In the genomic region with DNA sequence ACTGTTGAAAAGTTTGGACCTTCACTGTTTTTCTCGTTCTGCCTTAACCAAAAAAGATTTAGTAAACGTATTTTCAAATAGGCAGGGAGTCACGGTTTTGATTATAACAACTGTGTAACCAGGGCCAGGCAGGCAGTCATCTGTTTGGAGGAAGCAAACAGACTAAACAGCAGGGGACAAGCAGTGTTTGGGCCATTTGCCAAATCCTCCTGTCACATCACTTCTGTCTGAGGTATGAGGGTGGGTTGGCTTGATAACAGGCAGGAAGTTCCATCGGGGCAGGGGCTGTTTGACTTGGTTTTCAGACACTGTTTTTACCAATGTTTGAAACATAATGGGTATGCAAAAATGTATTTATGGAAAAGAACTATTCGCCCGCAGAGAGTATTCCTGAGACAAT, we compare ENCODE assay signal across 9 mouse cellular contexts. TPM values are rescaled to one million over a fixed set of nuclear protein-coding genes. Genes with fewer than 3 reads are reported as not detected.
DNase-seq lines count a peak whose midpoint lies in the region; ATAC-seq lines count a peak whose summit lies in the region.
"Had no signal": no experiment of that assay in that cellular context is flagged by ENCODE, and none has a peak within 500 bp of the region (broad histone marks: within the 10 kb centered on the region; RNA-seq: fewer than 3 reads in every experiment).

No protein-coding gene starts in this region.

- no peak overlapping the region for H3K27ac ChIP-seq in neural tube, embryonic 11.5 days (ENCODE audit: low read depth, low read length)
- H3K27ac ChIP-seq in hindbrain, embryonic 16.5 days (ENCODE audit: low read depth, low read length) = no peak overlapping the region
- H3K27ac ChIP-seq: macrophage had no signal

- no peak overlapping the region for H3K4me3 ChIP-seq in neural tube, embryonic 11.5 days (ENCODE audit: low read depth, low read length)
- no peak overlapping the region for H3K4me3 ChIP-seq in hindbrain, embryonic 16.5 days (ENCODE audit: low read length)

- 48% methylated on average over 6 of the region's 6 CpGs for WGBS in neural tube, embryonic 11.5 days
- WGBS in hindbrain, embryonic 16.5 days = 29% methylated on average over 6 of the region's 6 CpGs

- H3K9ac ChIP-seq in neural tube, embryonic 11.5 days (ENCODE audit: low read length) = no peak overlapping the region
- no peak overlapping the region for H3K9ac ChIP-seq in hindbrain, embryonic 16.5 days (ENCODE audit: low read depth, low read length)

- peak; percentile 30 for DNase-seq in adrenal gland, postnatal 10 days
- no peak for DNase-seq in adrenal gland, postnatal 4 days (ENCODE audit: low spot score in 2 of 2)
- DNase-seq in neural tube, embryonic 11.5 days (ENCODE audit: low spot score) = peak; percentile 44
- DNase-seq in neural tube, embryonic 10.5 days (ENCODE audit: extremely low spot score, low spot score) = no peak
- peak; percentile 88 for DNase-seq in retina, postnatal 1 day
- no peak for DNase-seq in thymus, postnatal 0 days (ENCODE audit: low spot score)
- DNase-seq in layer of hippocampus, postnatal 36 days = no peak

- H3K36me3 ChIP-seq in neural tube, embryonic 11.5 days (ENCODE audit: control insufficient read depth, insufficient read depth, low read length) = no peaks in the 10 kb centered on the region
- H3K36me3 ChIP-seq in hindbrain, embryonic 16.5 days (ENCODE audit: control insufficient read depth, insufficient read depth, low read length) = no peaks in the 10 kb centered on the region

- ATAC-seq in neural tube, embryonic 11.5 days (ENCODE audit: insufficient read depth, low FRiP score, low TSS enrichment) = no peak
- ATAC-seq in hindbrain, embryonic 16.5 days = peak; percentile 43; the same call in 1 of the 2 replicates

- no peak overlapping the region for H3K4me2 ChIP-seq in neural tube, embryonic 11.5 days (ENCODE audit: low read depth)
- H3K4me2 ChIP-seq in hindbrain, embryonic 16.5 days (ENCODE audit: low read length) = no peak overlapping the region

- H3K9me3 ChIP-seq in neural tube, embryonic 11.5 days (ENCODE audit: control insufficient read depth, low read length) = no peaks in the 10 kb centered on the region
- H3K9me3 ChIP-seq in hindbrain, embryonic 16.5 days (ENCODE audit: control insufficient read depth, low read length) = no peaks in the 10 kb centered on the region

- H3K4me1 ChIP-seq in neural tube, embryonic 11.5 days (ENCODE audit: control insufficient read depth, insufficient read depth, low read length) = peaks cover 9% of the 10 kb centered on the region; the same call in 1 of the 2 replicates
- peaks cover 20% of the 10 kb centered on the region for H3K4me1 ChIP-seq in hindbrain, embryonic 16.5 days (ENCODE audit: control insufficient read depth, insufficient read depth, low read depth, low read length)

- H3K27me3 ChIP-seq in neural tube, embryonic 11.5 days (ENCODE audit: control insufficient read depth, insufficient read depth, low read length) = no peaks in the 10 kb centered on the region
- H3K27me3 ChIP-seq in hindbrain, embryonic 16.5 days (replicated peaks; ENCODE audit: control insufficient read depth, insufficient read depth, low read length) = no peaks in the 10 kb centered on the region

RNA-seq across cellular contexts. Expression of a gene that starts 22.1 kb away (rescaled TPM):
- total RNA-seq in adrenal gland, postnatal 10 days (2021) = 100 to 1,000 TPM; 110 to 117 TPM
- 100 to 1,000 TPM; 140 to 145 TPM for total RNA-seq in adrenal gland, postnatal 4 days (2021)
- polyA plus RNA-seq in neural tube, embryonic 11.5 days (2014; fragmentation: Nextera tagmentation; extraction: Ambion mirVana) = 65.8 and 67.0 TPM in 2 replicates
- polyA plus RNA-seq in hindbrain, embryonic 16.5 days (2015; fragmentation: Nextera tagmentation; extraction: Ambion mirVana) = 53.3 and 58.2 TPM in 2 replicates
- 35.0 and 40.1 TPM in 2 replicates for polyA plus RNA-seq in thymus, postnatal 0 days (2015; fragmentation: Nextera tagmentation; extraction: Ambion mirVana)
- total RNA-seq in layer of hippocampus, postnatal 36 days (2021) = 100 to 1,000 TPM; 113 to 117 TPM

RNA-seq across cellular contexts. Expression of a gene that starts 56.7 kb away (rescaled TPM):
- 1 to 10 TPM; 3.1 to 4.2 TPM for total RNA-seq in adrenal gland, postnatal 10 days (2021)
- 1 to 10 TPM; 3.1 to 6.8 TPM for total RNA-seq in adrenal gland, postnatal 4 days (2021)
- 2.5 and 2.9 TPM in 2 replicates for polyA plus RNA-seq in neural tube, embryonic 11.5 days (2014; fragmentation: Nextera tagmentation; extraction: Ambion mirVana)
- polyA plus RNA-seq in hindbrain, embryonic 16.5 days (2015; fragmentation: Nextera tagmentation; extraction: Ambion mirVana) = 13.9 and 14.0 TPM in 2 replicates
- 1.3 and 2.6 TPM in 2 replicates for polyA plus RNA-seq in thymus, postnatal 0 days (2015; fragmentation: Nextera tagmentation; extraction: Ambion mirVana)
- 10 to 100 TPM; 65.5 to 73.2 TPM for total RNA-seq in layer of hippocampus, postnatal 36 days (2021)

Comparison
In these comparisons a context has a peak if more than half of its experiments do, and no peak if none do; other contexts are left out.
1. DNase-seq: peak in adrenal gland, postnatal 10 days (single experiment), neural tube, embryonic 11.5 days (single experiment) and retina, postnatal 1 day (single experiment); none in adrenal gland, postnatal 4 days (0 of 2), neural tube, embryonic 10.5 days (single experiment), thymus, postnatal 0 days (single experiment) and layer of hippocampus, postnatal 36 days (0 of 2).
2. RNA of a gene that starts 56.7 kb away (total RNA-seq): 65.5 to 73.2 TPM in layer of hippocampus, postnatal 36 days; 3.1 to 6.8 TPM in adrenal gland, postnatal 4 days and 3.1 to 4.2 TPM in adrenal gland, postnatal 10 days; every median in the first group is over 4 times any median in the second.